Mouse (Mus musculus): ENCODE measurements around the gene Abtb1. TPM values are rescaled to one million over a fixed set of nuclear protein-coding genes. Genes with fewer than 3 reads are reported as not detected.

Gene Abtb1
- 26.6 and 29.2 TPM in 2 replicates for polyA plus RNA-seq (2015; fragmentation: Nextera tagmentation; extraction: Ambion mirVana)

DNA sequence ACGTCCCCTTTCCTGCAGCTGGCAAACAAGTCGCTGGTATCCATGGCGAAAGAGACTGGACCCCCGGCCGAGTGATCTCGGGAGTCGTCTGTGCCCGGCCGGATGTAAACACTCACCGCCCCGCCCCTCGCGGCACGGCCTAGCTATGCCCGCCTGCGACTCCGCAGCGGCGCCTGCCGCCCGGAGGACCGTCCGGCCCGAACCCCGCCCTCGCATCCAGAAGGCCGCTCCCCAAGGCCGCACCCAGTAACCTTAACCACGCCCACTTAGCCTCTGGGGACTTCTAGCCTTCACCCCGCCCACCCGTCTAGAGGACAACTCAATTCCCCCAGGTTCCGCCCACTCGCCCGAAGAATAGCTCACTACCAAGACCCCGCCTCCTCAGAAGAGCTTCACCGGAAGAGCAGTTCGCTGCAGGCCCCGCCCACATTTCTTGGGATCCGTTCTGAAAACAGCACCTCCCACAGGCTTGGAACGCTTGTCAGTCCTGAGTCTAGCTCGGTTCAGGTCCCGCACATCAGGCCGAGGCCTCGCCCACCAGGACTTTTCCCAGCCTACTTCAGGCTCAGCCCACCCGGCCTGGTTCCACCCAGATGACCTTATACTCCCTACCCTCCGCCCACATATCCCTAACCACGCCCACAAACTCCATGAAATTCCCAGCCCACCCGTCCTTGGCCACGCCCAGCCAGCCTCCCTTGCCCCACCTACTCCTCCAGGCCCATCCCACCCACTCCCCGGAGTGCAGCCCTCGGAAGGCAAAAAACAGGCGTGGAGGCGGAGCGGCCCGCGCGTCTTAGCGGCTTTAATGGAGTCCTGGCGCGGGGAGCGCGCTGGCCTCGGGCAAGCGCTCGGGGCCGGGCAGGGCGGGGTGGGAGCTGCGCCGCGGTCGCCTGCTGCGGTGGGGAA is at the start of gene Abtb1:
Gene Abtb1 (minus strand): TSS at position 204 of the 909 bp plus-strand sequence.
- Histone ChIP-seq H3K4me2 (ENCODE audit: low read depth, low read length) (peak within 1 kb of the TSS; percentile 86), H3K9me3 (ENCODE audit: control insufficient read depth, low read length) (no peaks in the 10 kb centered on the region), H3K4me1 (ENCODE audit: control insufficient read depth, insufficient read depth, low read length) (peaks cover 15% of the 10 kb centered on the region), H3K27ac (ENCODE audit: low read length) (peak within 1 kb of the TSS; percentile 80), H3K36me3 (ENCODE audit: control insufficient read depth, insufficient read depth, low read length) (peaks cover 5% of the 10 kb centered on the region; the same call in 1 of the 2 replicates), H3K27me3 (replicated peaks; ENCODE audit: control insufficient read depth, insufficient read depth, low read length) (no peaks in the 10 kb centered on the region), H3K9ac (ENCODE audit: low read depth, low read length) (peak within 1 kb of the TSS; percentile 91), H3K4me3 (ENCODE audit: low read length) (peak within 1 kb of the TSS; percentile 79)
- WGBS = under 1% methylated on average over 72 of the region's 72 CpGs
- peak; percentile 97 for ATAC-seq

DNA sequence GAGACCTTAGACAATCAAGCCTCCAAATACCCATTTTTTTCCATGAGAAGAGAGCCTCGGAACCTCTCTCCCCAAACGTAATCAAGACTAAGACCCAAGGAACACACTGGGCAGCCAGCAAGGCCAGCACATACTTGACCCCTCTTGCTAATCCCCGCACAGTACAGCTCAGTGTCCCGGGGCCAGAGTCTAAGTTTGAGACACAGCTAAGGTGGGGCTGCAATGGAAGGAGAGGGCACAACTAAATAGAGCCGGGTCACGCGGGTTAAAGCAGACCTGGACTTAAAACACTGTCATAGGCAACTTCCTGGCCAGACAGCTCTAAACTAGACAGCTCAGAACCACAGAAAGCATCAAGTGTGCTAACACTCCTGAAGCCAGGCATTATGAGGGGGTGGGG is 49.0 kb upstream of the Abtb1 start:
- no peaks in the 10 kb centered on the region for H3K27me3 ChIP-seq (replicated peaks; ENCODE audit: control insufficient read depth, insufficient read depth, low read length)
- no peak overlapping the region for H3K27ac ChIP-seq (ENCODE audit: low read length)
- no peak overlapping the region for H3K4me3 ChIP-seq (ENCODE audit: low read length)
- no peak overlapping the region for H3K9ac ChIP-seq (ENCODE audit: low read depth, low read length)
- no peak overlapping the region for H3K4me2 ChIP-seq (ENCODE audit: low read depth, low read length)
- no peak for ATAC-seq
- H3K9me3 ChIP-seq (ENCODE audit: control insufficient read depth, low read length) = no peaks in the 10 kb centered on the region
- WGBS = 89% methylated on average over 7 of the region's 7 CpGs
- no peaks in the 10 kb centered on the region for H3K4me1 ChIP-seq (ENCODE audit: control insufficient read depth, insufficient read depth, low read length)
- peaks cover 46% of the 10 kb centered on the region for H3K36me3 ChIP-seq (ENCODE audit: control insufficient read depth, insufficient read depth, low read length)

DNA sequence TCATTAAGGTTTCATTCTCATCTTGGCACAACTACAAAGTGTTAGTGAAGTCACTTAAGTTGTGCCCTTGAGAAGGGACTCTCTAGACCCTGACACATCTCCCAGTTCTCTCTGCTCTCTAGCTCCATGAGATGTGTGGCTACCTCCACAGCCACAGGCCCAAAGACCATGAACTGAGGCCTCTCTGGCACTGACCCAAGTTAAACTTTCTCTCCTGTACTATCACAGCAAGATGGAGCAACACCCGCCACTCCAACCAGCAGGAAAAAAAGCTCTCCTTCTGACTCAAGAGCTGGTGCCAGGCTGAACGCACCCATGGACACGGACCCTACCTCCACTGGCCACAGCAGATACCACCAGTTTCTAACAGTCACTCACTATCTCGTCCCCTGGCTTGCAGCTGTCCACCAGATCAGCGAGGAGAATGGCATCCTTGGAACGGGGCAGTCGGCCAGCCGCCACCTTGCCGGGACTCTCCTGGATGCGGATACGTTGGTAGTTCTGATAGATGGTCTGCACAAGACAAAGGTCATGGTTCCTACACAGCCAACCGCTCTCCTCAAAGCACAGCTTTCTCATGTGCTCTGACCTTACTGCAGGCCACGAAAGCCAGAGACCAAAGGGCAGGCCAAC is 47.7 kb upstream of the Abtb1 start:
- no peak for ATAC-seq
- 91% methylated on average over 13 of the region's 13 CpGs for WGBS

DNA sequence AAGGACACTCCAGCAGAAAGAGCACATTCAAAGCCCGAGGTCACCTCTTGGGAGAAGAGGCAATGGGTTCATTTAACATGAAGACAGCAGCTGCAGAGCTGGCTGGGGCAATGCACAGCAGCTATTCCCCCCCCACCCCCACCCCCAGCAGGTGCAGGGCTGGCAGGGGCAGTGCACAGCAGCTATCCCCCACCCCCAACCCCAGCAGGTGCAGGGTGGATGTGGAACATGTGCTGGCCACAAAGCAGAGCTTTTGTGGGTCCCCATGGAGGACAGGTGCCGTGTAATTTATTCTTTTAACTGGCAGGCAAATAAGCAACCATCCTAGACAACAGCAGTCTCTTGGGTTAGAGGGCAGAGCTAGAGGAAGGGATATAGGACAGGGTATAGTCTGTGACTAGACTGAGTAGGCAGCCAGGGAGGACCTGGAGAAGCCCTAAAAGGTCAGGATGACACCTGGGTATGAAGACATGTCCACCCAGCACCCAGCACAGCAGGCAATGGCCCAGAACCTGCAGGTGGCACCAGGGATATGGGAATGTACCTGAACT is 44.7 kb upstream of the Abtb1 start:
- whole genome bisulfite sequencing = 85% methylated on average over 2 of the region's 2 CpGs
- Histone ChIP-seq H3K4me1 (ENCODE audit: control insufficient read depth, insufficient read depth, low read length) (0 out of 2 replicates have a peak, but pooled peaks cover 4% of the 10 kb centered on the region), H3K4me3 (ENCODE audit: low read length) (no peak overlapping the region), H3K36me3 (ENCODE audit: control insufficient read depth, insufficient read depth, low read length) (peaks cover 30% of the 10 kb centered on the region), H3K27ac (ENCODE audit: low read length) (no peak overlapping the region), H3K9me3 (ENCODE audit: control insufficient read depth, low read length) (no peaks in the 10 kb centered on the region), H3K9ac (ENCODE audit: low read depth, low read length) (no peak overlapping the region), H3K4me2 (ENCODE audit: low read depth, low read length) (no peak overlapping the region), H3K27me3 (replicated peaks; ENCODE audit: control insufficient read depth, insufficient read depth, low read length) (no peaks in the 10 kb centered on the region)
- no peak for ATAC-seq

More for the DNA sequence above, 47.7 kb upstream of the Abtb1 start:
- H3K27me3 ChIP-seq (replicated peaks; ENCODE audit: control insufficient read depth, insufficient read depth, low read length) = no peaks in the 10 kb centered on the region
- H3K4me1 ChIP-seq (ENCODE audit: control insufficient read depth, insufficient read depth, low read length) = 0 out of 2 replicates have a peak, but pooled peaks cover 2% of the 10 kb centered on the region
- H3K27ac ChIP-seq (ENCODE audit: low read length) = no peak overlapping the region
- H3K9me3 ChIP-seq (ENCODE audit: control insufficient read depth, low read length) = no peaks in the 10 kb centered on the region
- no peak overlapping the region for H3K4me3 ChIP-seq (ENCODE audit: low read length)
- H3K36me3 ChIP-seq (ENCODE audit: control insufficient read depth, insufficient read depth, low read length) = peaks cover 49% of the 10 kb centered on the region
- H3K9ac ChIP-seq (ENCODE audit: low read depth, low read length) = no peak overlapping the region
- H3K4me2 ChIP-seq (ENCODE audit: low read depth, low read length) = no peak overlapping the region

DNA sequence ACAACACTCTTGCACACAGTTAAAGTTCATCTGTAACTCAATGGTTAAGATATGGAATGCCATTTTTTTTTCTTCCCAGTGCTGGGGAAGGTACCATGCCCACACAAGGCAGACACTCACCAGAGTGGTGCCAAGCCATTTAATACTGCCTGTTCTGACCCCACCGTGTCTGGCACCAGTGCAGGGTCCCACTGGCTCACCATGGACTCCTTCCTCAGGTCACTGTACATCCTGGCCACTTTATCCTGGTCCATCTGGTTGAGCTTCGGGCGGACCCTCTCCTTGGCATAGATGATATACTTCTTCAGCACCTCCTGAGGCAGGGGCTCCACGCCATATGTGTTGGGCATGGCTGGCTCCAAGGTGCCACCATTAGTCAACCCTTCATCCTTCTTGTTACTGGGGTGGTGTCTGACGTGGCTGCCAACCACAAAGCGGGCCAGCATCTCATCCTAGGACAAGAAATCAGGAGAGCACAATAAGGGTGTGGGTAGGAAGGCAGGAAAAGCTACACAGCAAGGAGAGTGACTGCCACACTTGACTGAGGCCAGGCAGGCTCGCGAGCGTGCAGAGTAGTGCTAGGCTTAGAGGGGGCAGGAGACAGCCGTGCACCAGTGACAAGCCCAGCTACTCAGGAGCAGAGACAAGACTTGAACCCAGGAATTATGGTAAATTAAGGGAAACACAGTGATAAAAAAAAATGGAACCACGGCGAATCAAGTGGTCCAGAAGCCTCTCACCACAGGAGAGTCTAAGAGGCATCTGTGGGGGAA is 44.0 kb upstream of the Abtb1 start:
- H3K36me3 ChIP-seq (ENCODE audit: control insufficient read depth, insufficient read depth, low read length) = peaks cover 25% of the 10 kb centered on the region
- H3K4me3 ChIP-seq (ENCODE audit: low read length) = no peak overlapping the region
- no peaks in the 10 kb centered on the region for H3K27me3 ChIP-seq (replicated peaks; ENCODE audit: control insufficient read depth, insufficient read depth, low read length)
- no peak for ATAC-seq
- no peak overlapping the region for H3K27ac ChIP-seq (ENCODE audit: low read length)
- H3K4me2 ChIP-seq (ENCODE audit: low read depth, low read length) = no peak overlapping the region
- 94% methylated on average over 12 of the region's 12 CpGs for WGBS
- H3K4me1 ChIP-seq (ENCODE audit: control insufficient read depth, insufficient read depth, low read length) = 0 out of 2 replicates have a peak, but pooled peaks cover 4% of the 10 kb centered on the region
- no peak overlapping the region for H3K9ac ChIP-seq (ENCODE audit: low read depth, low read length)
- no peaks in the 10 kb centered on the region for H3K9me3 ChIP-seq (ENCODE audit: control insufficient read depth, low read length)

DNA sequence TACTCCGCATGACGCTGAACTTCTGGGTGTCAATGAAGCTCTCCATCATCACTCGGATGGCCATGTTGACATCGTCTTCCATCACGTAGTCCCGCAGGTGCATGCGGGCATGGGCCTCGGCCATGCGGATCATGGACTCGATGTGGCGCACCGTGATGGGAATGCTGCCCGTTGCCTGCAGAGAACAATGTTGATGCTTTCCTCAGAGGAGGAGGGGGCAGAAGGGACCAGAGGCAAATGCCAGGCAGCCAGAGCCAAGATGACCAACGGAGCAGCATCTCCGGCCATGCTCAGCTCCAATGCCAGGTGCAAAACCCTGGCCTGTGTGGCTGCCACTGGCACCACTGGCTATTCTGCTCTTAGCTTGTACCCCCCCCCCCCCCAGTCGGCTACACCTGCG is 42.9 kb upstream of the Abtb1 start:
- H3K9ac ChIP-seq (ENCODE audit: low read depth, low read length) = no peak overlapping the region
- H3K4me1 ChIP-seq (ENCODE audit: control insufficient read depth, insufficient read depth, low read length) = 0 out of 2 replicates have a peak, but pooled peaks cover 4% of the 10 kb centered on the region
- ATAC-seq = no peak
- 95% methylated on average over 17 of the region's 17 CpGs for WGBS
- no peaks in the 10 kb centered on the region for H3K27me3 ChIP-seq (replicated peaks; ENCODE audit: control insufficient read depth, insufficient read depth, low read length)
- no peaks in the 10 kb centered on the region for H3K9me3 ChIP-seq (ENCODE audit: control insufficient read depth, low read length)
- peaks cover 25% of the 10 kb centered on the region for H3K36me3 ChIP-seq (ENCODE audit: control insufficient read depth, insufficient read depth, low read length)
- H3K4me2 ChIP-seq (ENCODE audit: low read depth, low read length) = no peak overlapping the region
- H3K27ac ChIP-seq (ENCODE audit: low read length) = no peak overlapping the region
- H3K4me3 ChIP-seq (ENCODE audit: low read length) = no peak overlapping the region

DNA sequence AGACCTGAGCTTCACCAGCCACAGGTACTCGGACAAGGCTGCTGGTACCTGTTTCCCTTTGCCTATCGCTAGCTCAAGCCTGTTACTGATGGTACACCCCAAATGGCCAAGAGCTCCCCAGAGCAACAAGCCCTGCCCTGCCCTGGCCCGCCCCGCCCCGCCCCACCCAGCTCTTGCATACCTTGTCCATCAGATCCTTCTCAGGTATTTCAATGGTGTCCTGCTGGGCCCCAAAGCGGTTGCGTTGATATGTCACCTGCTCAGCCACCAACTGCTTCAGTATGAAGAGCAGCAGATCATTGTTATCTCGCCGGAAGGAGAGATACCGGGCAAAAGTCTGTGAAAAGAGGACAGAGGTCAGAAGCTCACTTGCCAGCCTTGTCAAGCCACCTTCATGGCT is 42.4 kb upstream of the Abtb1 start:
- Histone ChIP-seq H3K9me3 (ENCODE audit: control insufficient read depth, low read length) (no peaks in the 10 kb centered on the region), H3K9ac (ENCODE audit: low read depth, low read length) (no peak overlapping the region), H3K4me1 (ENCODE audit: control insufficient read depth, insufficient read depth, low read length) (0 out of 2 replicates have a peak, but pooled peaks cover 4% of the 10 kb centered on the region), H3K4me3 (ENCODE audit: low read length) (no peak overlapping the region), H3K27me3 (replicated peaks; ENCODE audit: control insufficient read depth, insufficient read depth, low read length) (no peaks in the 10 kb centered on the region), H3K27ac (ENCODE audit: low read length) (no peak overlapping the region), H3K4me2 (ENCODE audit: low read depth, low read length) (no peak overlapping the region), H3K36me3 (ENCODE audit: control insufficient read depth, insufficient read depth, low read length) (peaks cover 25% of the 10 kb centered on the region)
- WGBS = 82% methylated on average over 10 of the region's 10 CpGs
- ATAC-seq = peak; percentile 59

DNA sequence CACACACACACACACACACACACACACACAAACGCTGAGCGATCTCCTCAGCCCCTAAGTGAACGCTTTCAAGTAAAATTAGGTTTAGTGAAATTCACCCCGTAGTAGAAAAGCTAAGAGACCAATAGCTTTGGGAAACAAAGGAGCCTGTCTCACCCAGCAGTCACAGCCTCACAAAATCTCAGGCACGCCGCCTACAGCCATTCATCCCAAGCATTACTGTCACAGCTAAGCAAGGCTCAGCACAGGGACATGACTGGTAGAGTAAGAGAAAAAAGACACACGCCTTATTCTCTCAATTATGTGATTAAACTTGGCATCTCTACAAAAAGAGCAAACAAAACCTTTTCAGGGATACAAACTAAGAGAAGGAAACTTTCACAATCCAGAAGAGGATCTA is 39.5 kb upstream of the Abtb1 start:
- Histone ChIP-seq H3K9me3 (ENCODE audit: control insufficient read depth, low read length) (no peaks in the 10 kb centered on the region), H3K36me3 (ENCODE audit: control insufficient read depth, insufficient read depth, low read length) (peaks cover 5% of the 10 kb centered on the region; the same call in 1 of the 2 replicates), H3K27ac (ENCODE audit: low read length) (no peak overlapping the region), H3K4me3 (ENCODE audit: low read length) (no peak overlapping the region), H3K27me3 (replicated peaks; ENCODE audit: control insufficient read depth, insufficient read depth, low read length) (no peaks in the 10 kb centered on the region), H3K4me2 (ENCODE audit: low read depth, low read length) (no peak overlapping the region), H3K4me1 (ENCODE audit: control insufficient read depth, insufficient read depth, low read length) (0 out of 2 replicates have a peak, but pooled peaks cover 4% of the 10 kb centered on the region), H3K9ac (ENCODE audit: low read depth, low read length) (no peak overlapping the region)
- WGBS = 81% methylated on average over 7 of the region's 7 CpGs
- no peak for ATAC-seq

All from intestine, embryonic 16.5 days (tissue).